Mouse (Mus musculus): ENCODE measurements around the gene Plcl2.

The Plcl2 gene

DNA sequence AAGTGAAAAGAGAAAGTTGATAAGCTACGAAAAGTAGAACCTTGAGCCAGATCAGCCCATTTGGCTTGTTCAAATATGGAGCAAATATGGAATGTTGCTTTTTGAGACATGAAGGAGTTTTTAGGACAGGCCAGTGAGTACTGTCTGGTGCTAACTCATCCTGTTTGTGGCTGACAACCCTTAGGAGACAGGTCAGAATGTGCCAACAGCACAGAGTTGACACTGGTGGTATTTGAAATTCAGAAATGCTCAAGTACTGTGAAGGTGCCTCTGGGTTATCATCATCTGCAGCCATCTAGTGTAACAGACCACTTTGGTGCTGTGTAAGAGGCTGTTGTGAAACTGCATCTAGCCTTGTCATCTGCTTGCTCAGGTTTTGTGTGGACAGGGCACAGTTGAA, 1.5 kb downstream of the Plcl2 start:
- no peak for TF ChIP-seq GATA4 (IDR thresholded peaks at IDR 0.05; ENCODE audit: insufficient replicate concordance, low read length)

DNA sequence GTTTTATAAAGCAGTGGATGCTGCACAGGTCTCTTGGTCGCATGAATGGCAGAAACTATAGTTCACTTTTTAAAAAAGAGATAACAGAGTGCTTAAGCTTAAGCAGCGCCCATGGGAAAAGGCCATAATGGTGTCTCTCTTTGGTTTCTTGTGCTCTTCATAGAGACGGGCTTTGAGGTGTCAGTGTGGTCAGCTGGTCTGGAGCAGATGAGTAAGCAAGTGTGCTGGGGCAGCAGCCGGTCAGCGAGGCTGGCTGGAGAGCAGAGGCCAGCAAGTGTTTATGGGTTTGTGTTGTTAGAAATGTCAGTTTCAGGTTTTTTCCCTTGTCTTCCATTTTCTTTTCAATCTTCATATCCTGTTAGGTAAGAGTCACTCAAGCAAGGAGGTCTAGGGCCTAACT, 3.0 kb downstream of the Plcl2 start:
- no peak for TF ChIP-seq GATA4 (IDR thresholded peaks at IDR 0.05; ENCODE audit: insufficient replicate concordance, low read length)

DNA sequence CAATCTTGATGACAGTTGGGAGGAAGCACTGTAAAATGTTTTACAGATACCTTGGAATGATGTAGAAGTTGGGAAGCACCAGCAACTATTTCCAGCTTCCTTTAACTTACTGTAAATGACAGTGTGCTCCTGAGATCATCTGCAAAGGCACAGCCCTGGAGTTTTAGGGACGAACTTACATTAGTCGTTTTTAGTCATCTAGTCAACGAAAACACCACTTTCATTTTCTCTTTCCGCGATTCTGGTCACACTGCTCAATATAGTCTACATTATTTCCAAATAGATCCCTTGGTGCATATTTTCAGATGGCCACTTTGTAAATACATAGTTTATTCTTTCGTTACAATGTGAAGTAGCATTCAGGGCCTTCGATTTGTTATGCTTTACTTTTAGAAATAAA, 3.6 kb downstream of the Plcl2 start:
- no peak for TF ChIP-seq GATA4 (IDR thresholded peaks at IDR 0.05; ENCODE audit: insufficient replicate concordance, low read length)

DNA sequence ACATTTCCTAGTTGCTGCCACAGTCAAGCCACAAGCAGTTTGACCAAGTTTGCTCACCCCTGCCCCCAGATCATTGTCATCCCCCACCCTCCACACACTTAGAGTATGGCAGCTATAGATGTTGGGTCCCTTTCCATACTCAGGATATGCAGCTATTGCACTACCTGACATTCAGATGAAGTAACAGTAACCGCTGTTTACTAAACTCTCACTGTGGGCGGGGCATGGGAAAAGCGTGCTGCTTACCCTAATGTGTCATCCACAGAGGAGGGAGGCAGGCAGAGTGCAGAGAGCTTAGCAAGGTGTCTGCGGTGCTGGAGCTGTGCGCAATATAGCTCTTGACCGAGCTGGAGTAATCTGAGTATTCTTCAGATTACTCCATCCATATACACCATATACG, 4.2 kb downstream of the Plcl2 start:
- TF ChIP-seq GATA4 (IDR thresholded peaks at IDR 0.05; ENCODE audit: insufficient replicate concordance, low read length), result no peak

DNA sequence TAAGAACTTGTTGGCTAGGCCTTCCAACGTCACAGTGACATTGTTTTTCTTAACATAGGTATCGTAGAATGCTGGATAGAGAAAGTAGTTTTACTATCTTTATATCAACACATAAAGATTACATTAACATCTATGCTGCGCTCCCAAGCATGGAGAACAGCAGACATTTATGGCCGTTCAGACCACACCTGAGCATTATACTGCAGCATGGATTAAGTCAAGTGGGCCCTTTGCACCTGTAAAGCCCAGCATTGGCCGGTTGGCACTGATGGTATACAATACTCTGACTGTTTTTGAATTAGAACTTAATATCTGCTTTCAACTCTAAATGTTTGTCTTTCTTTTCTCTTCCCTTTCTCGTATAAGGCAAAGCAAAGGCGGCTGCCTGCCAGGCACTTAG, 4.8 kb downstream of the Plcl2 start:
- no peak for TF ChIP-seq GATA4 (IDR thresholded peaks at IDR 0.05; ENCODE audit: insufficient replicate concordance, low read length)

DNA sequence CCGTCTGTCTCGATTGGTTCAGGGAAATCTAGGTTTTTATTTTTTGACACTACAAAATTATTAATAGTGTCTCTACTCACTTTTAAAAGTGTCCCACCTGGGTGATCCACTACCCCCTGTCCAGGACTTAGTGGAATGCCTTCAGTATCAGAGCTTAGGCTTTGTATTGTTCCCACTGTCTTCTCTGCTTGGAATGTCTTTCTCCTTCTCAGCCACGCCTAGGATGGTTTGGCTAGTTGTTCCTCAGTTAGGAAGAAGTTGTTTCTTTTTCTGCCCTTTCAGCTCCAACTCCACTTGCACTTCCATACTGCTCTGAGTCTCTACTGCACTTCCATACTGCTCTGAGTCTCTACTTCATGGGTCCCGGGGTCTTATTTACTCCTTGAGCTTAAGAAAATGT, 6.7 kb downstream of the Plcl2 start:
- no peak for TF ChIP-seq GATA4 (IDR thresholded peaks at IDR 0.05; ENCODE audit: insufficient replicate concordance, low read length)

DNA sequence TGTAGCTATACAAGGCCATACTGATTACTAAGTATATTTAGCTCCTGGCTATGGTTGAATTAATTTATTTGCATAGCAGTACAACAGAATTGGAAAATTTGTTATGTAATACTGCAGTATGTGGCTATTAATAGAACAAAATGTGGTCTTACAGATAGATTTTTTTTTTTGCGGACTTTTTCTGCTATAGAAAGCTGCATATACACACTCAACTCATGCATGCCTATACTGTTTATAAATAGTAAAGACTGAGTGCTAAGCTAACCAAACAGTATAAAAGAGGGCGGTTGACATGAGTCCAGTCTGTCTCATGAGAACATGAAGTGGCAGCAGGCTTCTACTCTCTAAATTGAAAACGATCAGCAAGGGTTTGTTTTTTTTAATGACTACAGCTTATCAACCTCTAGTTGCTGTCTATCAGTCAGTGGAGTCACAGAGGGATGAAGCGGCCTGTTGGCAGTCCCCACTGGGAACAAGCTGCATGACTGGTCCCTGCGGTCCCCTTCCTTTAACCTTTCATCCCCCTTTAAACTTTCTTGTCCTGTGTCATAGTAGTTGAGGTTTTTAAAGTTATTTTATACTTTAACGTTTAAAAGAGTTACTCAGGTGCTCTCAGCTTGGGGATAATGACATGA, 8.7 kb downstream of the Plcl2 start:
- no peak for TF ChIP-seq GATA4 (IDR thresholded peaks at IDR 0.05; ENCODE audit: insufficient replicate concordance, low read length)

DNA sequence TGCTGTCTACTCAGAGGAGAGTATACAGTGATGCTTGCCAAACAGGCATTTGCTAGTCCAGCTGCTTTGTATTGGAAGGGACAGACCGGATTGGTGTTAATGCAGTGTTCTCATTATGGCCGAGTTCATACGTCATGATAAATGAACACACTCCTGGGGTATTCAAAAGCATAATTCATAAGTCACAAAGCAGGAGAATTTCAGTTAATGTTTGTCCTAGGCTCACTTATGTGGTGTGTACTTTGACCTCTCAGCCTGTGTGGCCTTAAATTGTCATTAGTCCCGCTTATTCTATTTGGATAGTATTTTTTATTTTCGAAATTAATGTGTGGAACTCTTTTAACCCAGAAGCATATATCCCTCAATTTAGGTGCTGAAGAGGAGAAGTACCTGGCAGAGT, 10.4 kb downstream of the Plcl2 start:
- no peak for TF ChIP-seq GATA4 (IDR thresholded peaks at IDR 0.05; ENCODE audit: insufficient replicate concordance, low read length)

DNA sequence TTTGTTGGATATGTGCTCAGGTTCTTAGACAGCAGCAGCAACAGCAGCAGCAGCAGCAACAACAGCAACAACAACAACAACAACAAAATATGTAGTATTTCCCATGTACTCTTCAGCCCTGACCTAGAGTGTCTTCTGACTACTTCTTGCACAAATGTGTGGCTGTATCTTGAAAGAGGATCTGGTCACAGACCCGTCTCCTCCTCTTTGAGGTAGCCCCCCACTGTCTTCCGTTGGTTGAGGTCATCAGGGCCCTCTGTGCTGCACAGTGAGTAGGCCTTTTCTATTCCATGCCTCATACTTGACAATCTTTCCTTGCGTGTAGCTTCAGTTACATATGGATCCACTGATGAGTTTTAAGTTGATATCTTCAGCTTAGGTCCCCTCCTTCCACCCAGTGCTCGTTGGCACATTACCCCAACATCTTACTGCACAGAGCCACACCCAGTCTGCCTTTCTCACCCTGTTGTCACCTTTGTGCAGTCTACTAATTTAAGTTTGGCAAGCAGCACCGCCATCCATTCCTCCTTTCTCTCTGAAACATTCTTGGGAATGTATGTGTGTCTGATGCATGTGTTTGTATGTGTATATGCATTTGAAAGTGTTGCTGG, 13.4 kb downstream of the Plcl2 start:
- TF ChIP-seq GATA4 (IDR thresholded peaks at IDR 0.05; ENCODE audit: insufficient replicate concordance, low read length), result no peak

DNA sequence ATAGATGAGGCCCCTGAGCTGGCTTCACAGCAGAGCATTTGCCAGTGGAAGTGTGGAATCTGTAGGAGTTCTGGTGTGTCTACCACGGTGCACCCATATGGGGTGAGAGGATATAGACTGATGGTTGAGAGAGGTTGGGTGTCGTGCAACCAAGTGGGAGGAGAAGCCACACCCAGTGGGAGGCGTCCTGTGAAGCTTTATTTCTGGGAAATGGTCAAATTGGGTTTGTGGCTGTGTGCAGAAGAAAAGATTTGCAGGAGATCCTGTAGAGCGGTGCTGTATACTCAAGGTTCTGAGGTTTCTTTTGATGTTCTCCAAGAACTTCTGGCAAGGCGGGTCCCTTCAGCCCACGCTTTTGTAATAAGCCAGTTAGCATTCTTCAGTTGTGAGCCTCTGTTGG, 15.8 kb downstream of the Plcl2 start:
- no peak for TF ChIP-seq GATA4 (IDR thresholded peaks at IDR 0.05; ENCODE audit: insufficient replicate concordance, low read length)

DNA sequence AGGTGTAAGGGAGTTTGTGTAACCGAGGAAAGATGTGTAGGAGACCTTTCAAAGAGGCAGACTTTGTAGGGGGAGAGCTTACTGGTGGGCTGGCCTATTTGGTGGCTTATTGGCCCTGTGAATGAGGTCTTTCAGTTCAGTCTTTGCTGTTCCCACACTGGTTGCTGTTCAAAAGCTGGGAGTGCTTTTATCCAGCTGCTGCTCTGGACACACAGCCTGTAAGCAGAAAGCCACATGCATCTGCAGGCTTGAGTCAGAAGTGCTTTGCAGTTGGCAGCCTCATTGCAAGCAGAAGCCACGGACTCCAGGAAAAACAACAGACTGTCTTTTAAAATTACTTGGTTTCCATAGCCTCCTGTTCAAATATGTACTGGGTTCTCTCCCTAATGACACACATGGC, 16.6 kb downstream of the Plcl2 start:
- no peak for TF ChIP-seq GATA4 (IDR thresholded peaks at IDR 0.05; ENCODE audit: insufficient replicate concordance, low read length)

DNA sequence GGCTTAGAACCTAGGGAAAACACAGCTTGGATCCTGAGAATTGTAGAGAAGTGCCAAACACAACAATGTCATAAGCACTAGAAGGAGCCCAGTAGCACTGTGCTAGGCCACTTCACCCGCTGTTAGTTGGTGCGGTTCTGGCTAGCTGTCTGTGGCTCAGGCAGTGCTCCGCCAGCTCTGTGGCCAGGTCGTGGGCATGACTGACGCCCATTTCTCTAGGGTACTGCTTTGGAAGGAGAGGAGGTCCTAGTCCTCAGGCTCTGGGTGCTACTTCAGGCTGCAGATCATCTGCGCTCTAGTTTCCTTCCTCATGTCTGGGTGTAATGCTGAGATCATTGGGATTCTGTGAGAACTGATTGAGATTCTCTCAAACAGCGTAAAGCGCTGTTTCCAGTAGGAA, 20.9 kb downstream of the Plcl2 start:
- no peak for TF ChIP-seq GATA4 (IDR thresholded peaks at IDR 0.05; ENCODE audit: insufficient replicate concordance, low read length)

DNA sequence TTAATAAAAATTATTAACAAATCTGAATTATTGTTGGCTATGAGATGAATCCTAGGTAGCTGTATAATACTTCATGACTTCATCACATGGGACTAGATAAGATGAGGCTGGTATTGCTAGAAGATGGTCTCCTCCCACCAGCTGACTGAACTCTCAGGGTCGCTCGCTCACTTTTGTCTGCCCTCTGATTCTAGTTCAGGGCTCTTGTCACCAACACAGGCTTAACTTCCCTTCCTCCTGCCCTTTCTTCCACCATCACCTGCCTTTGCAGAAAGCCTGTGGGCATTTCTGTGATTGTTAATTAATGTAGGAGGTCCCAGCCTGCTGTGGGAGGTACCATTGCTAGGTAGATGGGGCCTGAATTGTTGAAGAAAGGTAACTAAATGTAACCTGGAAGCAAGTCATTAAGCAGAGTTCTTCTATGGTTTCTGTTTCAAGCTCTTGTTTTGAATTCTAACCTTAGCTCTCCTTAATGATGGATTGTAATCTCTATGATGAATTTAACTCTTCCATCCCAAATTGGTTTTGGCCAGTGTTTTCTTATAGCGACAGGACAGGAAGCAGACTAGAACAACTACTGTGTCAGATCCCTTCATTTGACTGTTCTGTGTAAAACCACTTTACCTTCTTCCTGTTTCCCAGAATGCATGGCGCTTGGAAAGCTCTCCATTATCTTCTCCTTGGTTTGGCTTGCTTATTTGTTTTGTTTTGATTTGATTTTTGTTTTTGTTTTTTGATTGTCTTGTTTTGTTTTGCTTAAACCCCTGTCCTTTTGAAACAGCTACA, 27.4 kb downstream of the Plcl2 start:
- TF ChIP-seq GATA4 (IDR thresholded peaks at IDR 0.05; ENCODE audit: insufficient replicate concordance, low read length), result no peak

DNA sequence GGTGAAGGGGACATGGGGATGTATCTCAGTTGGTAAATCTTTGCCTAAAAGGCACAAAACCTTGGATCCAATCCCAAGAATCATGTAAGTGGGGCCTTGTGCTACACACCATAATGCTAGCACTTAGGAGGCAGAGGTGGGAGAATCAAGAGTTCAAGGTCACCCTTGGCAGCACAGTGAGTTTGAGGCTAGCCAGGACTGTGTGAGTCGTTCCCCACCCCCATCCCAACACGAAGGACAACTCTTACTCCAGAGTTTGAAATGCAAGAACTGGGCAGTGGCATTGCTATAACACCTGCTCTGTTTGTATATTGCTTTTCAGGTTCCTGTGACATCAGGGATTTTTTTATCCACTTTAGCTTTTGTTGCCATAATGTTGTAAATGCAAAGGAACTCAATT, 28.6 kb downstream of the Plcl2 start:
- TF ChIP-seq GATA4 (IDR thresholded peaks at IDR 0.05; ENCODE audit: insufficient replicate concordance, low read length), result no peak

DNA sequence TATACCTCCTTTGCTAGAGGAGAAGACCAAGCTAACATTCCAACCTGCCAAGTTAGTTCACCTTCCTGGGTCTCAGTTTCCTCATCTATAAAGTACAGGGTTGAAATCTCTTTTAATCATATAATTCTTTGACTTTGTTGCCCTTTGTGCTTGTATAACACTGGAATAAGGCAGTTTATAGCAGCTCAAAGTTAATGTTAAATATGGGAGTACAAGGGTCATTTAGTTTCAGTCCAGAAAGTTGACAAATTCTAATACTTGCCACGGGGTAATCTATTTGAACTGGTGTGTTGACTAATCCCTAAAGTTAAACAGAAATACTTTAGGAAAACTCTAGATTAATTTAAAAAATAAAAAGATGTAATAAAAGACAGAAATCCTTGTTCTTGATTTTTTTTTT, 35.7 kb downstream of the Plcl2 start:
- TF ChIP-seq GATA4 (IDR thresholded peaks at IDR 0.05; ENCODE audit: insufficient replicate concordance, low read length), result no peak

DNA sequence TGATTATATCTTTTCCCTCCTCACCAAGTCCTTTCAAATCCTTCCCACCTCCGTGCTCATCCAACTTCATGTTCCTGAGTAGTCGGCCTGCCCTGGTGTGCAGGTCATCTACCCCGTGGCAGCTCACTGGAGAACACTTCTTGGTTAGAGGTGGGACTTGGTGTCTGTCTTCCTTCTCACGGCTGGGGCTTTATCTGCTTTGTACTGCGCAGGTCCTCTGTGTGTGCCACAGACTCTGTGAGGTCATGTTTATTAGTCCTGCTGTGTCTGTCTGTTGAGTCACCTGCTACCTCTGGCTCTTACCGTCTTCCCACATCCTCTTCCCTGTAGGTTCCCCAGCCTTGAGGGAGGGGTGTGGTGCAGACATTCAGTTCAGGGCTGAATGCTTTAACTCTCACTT, 36.1 kb downstream of the Plcl2 start:
- TF ChIP-seq GATA4 (IDR thresholded peaks at IDR 0.05; ENCODE audit: insufficient replicate concordance, low read length), result no peak

All from liver, adult (tissue).